Mouse (Mus musculus) NIH3T3 (cell line): ENCODE data around the gene Hebp2.
A peak's percentile ranks its signal among the peaks of the same experiment; 100 is the strongest.
"Not testable (repeated sequence)": the region's sequence is repeated elsewhere in the genome, so short reads cannot be mapped to it uniquely, and the experiment has no call there.

Source experiments
- DNase-seq: peaks from one replicate; pipeline ENCODE4 v3.0.0-alpha.2; 2012; ENCODE audit warnings: low read depth

Gene Hebp2

DNA sequence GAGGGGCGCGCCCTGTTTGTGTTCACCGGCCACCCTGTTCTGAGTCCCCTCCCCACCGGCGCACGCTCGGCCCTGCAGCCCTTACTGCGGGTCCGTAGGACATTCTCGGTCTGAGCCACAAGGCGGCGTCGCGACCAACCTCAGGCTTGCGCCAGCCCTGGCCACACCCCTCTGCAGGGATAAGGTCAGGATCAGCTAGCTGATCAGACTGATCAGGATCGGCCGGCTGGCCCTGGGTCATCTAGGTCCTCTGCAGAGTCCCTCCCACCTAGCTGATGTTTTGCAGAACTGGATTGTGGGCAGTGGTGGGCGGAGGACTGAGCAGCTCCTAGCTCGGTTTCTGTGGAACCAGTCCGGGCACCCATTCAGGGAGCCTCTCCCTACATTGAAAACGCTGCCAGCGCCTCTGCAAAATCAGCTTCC lies at the start of gene Hebp2:
Hebp2 (minus strand) TSS at position 264 of the 423 bp plus-strand sequence.
- peak; percentile 88 for DNase-seq

DNA sequence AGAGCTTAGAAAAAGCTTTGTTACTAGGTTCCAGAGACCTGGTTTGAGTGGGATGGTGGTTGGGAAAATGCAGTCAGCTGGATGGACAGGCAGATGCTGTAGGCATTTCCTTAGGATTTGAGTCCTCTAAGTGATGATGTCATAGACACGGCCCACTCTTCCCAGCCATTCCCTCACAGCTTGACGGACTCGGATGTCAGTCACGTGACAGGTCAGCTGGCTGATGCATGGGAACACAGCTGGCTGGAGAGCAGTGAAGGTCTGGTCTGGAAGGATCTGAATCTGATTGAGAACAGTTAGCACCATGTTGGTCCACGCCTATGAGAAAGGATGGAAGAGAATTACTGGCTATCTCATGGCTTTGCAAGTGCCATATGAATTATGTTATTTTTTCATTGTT lies 43.6 kb upstream of the Hebp2 start:
- peak; percentile 6 for DNase-seq

- no peak for DNase-seq
Measured at GRCm38 (mm10) chr10:18584188-18584587, 38.3 kb upstream of the Hebp2 start.

GRCm38 (mm10) chr10:18572581-18572980 lies 26.7 kb upstream of the Hebp2 start:
- peak; percentile 7 for DNase-seq

DNA sequence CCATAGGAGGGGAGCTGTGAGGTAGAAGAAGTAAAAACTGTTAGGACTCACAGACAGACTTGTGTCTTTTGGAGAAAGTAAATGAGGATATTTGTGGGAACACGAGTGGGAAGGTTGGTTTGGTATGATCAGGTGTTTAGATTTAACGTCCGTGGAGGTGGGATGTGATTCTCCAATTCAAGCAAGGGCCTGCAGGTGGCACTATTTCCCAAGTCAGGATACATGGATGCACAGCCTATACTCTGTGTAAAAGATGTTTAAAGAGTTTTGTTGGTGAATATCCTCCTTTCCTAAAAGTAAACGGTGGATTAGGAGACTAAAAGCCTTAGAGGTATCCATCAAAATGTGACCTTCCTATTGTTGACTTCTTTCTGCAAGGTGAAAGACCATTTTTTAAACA lies 17.1 kb upstream of the Hebp2 start:
- peak; percentile 65 for DNase-seq

DNA sequence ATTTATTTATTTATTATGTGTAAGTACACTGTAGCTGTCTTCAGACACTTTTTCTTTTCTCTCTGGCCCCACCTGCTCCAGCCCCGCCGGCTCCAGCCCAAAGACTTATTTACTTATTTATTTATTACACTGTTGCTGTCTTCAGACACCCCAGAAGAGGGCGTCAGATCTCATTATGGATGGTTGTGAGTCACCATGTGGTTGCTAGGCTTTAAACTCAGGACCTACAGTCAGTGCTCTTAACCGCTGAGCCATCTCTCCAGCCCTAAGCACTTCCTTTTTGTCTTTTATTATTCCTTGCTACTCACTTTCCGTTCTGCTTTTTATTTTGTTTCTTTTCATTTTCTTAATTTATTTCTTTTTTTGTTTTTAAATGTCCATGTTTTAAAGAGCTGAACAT lies 15.6 kb upstream of the Hebp2 start:
- no peak for DNase-seq

DNA sequence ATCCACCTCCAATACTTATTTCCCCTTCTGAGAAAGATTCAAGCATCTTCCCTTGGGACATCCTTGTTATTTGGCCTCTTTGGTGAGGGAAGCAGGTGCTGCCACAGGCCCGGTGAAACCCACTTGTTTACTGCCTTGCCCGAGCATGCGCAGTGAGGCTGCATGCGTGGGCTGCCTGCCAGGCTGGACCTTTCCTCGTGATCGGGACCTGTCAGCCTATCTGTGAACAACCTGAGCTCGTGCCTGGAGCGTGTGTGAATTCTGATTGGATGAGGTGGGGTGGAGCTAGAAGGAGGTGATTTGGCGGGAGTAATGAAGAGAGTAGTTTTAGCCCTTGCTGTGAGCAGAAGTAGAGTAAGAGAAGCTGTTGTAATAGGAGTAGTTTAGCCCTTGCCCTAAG lies 13.2 kb upstream of the Hebp2 start:
- not testable (repeated sequence) for DNase-seq

DNA sequence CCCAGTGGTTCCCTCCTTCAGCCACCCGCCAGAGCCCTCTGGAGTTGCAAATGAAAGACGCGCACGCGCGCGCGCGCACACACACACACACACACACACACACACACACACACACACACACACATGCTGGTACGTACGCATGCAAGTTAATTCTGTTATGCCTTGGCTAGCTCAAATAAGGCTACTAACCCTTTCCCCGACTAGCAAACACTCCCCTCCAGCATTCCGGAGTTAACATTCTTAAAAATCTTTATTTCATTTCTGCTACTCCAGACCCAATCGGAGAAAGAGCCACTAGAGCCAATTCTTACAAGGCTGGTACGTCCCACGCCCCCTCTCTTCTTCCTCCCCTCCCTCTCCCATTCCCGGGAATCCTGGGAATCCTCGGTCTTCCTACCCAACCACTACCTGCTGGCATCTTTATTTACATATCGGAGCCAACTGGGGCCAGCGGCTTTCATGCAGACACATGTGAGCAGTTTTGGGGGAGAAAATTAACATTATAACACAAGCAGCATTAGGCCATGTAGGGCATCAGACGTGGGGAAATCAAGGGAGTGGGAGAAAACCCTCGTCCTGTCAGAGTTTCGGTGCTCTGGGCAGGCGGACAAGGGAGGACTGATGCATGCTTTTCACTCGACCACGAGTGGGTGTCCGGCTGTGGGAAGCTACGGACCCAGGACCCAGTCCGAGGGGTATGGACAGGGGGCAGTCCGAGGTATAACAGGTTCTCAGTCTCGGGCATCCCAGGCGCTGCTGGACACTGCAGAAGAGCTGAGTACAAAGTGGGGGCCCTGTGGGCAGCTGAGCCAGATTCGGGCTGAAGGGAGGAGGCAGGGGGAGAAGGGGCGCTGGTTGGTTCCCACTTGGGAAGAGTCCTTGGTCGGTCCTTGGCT lies 3.7 kb upstream of the Hebp2 start:
- no peak for DNase-seq

DNA sequence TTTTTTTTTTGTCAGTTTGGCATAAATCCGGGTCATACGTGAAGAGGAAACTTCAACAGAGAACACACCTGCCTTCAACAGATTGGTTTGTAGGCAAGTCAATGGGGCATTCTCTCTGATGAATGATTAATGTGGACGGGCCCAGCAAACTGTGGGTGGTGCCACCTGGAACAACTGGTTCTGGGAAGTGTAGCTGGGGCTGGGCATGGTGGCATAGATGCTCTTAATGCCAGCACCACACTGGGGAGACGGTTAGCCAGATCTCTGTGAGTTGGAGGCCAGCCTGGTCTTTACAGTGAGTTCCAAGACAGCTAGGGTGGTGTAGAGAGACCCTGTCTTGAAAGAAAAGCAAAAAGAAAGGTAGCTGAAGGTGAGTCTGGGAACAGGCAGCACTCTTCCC lies 1.5 kb upstream of the Hebp2 start:
- no peak for DNase-seq

GRCm38 (mm10) chr10:18545309-18545708 lies 567 bp downstream of the Hebp2 start:
- DNase-seq = peak; percentile 46

GRCm38 (mm10) chr10:18536889-18537288 lies 9.0 kb downstream of the Hebp2 start:
- no peak for DNase-seq

GRCm38 (mm10) chr10:18532293-18532692 lies 13.6 kb downstream of the Hebp2 start:
- DNase-seq = no peak

DNA sequence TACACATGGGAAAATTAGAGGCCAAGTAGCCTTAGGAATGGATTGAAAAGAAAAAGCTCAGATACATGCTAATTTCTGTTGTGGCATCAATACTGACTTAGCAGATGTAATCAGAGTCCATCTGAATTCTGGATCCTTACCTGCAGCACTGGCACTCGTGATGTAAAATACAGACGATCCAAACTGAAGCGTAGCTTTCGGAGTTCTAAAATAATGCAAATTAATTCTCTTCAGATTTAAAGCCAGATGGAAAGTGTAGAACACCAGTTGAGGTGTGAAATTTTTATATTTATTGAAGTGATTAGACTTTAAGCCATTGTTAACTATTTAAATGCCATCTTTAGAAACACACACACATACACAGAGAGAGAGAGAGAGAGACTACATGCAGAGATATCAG lies 15.7 kb downstream of the Hebp2 start:
- no peak for DNase-seq

- no peak for DNase-seq
Measured at GRCm38 (mm10) chr10:18529177-18529576, 16.7 kb downstream of the Hebp2 start.

GRCm38 (mm10) chr10:18528475-18528874 lies 17.4 kb downstream of the Hebp2 start:
- peak; percentile 76 for DNase-seq

DNA sequence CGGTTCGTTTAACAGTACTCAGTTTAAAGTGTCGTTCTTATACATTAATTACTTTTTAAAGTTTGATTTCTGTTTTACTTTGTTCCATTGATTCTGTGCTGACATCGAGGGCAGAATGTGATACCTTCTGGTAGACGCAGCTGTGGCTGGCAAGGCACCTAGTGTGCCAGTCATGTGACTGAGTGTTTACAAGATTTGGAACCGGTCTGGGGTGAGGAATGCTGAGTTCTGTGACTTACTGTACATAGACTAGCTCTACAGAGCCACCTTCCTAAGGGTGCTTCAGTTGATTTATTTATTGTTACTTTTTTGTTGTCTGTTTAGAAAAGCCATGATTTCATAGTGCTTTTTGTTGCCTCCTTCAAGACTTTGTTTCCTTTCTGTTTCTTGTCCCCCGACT lies 18.1 kb downstream of the Hebp2 start:
- DNase-seq = no peak

- DNase-seq = no peak
Measured at GRCm38 (mm10) chr10:18526851-18527675, 18.8 kb downstream of the Hebp2 start.

- no peak for DNase-seq
Measured at GRCm38 (mm10) chr10:18526184-18526850, 19.6 kb downstream of the Hebp2 start.

GRCm38 (mm10) chr10:18525726-18526125 lies 20.1 kb downstream of the Hebp2 start:
- no peak for DNase-seq

DNA sequence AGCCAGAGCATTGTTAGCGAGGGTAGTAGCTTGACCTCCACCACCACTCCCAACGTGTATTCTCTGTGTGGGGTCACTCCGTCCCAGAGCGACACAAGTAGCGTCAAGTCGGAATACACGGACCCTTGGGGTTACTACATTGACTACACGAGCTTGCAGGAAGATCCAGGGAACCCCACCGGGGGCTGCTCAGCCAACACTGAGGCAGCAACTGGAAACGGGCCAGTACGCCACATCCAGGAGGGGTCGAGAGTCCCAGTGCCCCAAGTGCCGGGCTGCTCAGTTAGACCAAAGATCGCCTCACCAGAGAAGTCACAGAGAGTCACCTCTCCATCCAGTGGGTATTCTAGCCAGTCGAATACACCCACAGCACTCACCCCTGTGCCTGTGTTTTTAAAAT lies 20.6 kb downstream of the Hebp2 start:
- DNase-seq = no peak

DNA sequence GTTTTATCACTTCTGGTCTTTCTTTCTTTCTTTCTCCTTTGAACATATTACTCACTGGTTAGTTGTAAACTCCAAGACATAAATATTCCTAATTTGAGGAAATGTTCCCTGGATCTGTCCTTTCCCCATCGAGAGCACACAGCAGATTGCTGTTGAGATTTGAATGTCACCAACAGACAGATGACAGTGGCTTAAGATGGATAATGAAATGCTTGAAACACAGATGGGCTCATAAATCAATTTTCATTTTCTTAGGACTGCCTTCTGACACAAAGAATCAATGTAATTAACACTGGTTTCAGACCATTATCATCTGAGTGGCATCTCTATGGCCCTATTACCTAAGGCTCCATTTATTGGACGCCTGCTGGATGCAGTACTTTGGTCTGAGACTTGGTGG lies 23.3 kb downstream of the Hebp2 start:
- DNase-seq = no peak

DNA sequence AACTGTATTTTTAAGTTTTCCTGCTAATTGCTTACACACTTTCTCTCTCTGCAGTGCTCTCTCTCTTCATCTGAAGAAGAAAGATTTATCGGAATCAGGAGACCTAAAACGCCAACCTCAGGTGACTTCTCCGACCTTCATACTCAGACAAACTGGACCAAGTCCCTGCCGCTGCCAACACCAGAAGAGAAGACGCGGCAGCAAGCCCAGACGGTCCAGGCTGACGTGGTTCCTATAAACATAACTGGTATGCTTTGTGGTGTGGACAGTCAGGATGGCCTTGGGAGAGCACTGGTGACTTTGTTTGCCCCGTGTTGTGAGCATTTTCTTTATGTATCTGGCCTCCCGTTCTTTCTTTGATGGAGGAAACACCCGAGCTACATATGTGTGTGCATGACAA lies 34.4 kb downstream of the Hebp2 start:
- no peak for DNase-seq

- DNase-seq = no peak
Measured at GRCm38 (mm10) chr10:18510663-18511062, 35.2 kb downstream of the Hebp2 start.
